Mouse (Mus musculus) c-Kit-positive CD71-positive TER-119-positive erythroid progenitor cells, embryonic 14.5 days (primary cell): ENCODE measurements around the gene A4galt.
"Not testable (repeated sequence)": the region's sequence is repeated elsewhere in the genome, so short reads cannot be mapped to it uniquely, and the experiment has no call there.

ENCODE experiments used
- DNase-seq: peaks from one replicate; pipeline ENCODE4 v3.0.0-alpha.2; 2013; ENCODE audit warnings: low spot score

The A4galt gene

DNA sequence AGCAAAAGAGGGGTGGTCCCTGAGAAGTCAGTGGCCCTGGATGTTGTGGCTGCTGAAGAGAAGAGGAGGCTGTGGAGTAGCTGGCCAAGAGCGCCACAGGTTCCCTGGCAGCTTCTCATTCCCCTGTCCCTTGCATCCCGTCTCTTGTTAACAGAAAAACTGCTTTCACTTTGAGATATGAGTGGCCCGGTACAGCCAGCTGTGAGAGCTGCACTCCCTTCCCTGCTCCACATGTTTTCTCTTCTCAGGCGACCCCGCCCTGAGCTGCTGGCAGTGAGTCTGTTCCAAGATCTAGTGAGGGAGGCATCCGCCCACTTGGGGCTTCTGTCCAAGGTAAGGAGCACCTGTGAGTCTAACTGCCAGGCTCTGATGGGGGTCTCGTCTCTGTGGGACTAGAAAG is 16.9 kb upstream of the A4galt start:
- not testable (repeated sequence) for DNase-seq

DNA sequence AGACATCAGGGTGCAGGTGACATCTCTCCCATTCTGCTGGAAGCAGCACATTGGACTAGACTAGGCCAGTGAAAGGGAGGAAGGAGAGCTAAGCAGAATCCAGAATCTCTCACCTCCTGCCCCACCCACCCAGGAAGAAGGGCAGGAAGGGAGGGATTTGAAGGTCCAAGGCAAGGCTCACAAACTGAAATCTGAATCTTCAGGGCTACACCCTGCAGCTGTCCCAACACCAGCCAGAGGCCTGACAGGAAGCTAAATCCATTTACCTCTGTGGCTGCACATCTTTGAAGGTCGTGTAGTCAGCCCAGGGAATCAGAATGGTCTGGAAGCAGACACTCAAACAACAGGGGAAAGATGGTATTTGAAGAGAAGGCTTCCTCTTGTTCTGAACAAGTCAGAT is 13.7 kb upstream of the A4galt start:
- DNase-seq = no peak

DNA sequence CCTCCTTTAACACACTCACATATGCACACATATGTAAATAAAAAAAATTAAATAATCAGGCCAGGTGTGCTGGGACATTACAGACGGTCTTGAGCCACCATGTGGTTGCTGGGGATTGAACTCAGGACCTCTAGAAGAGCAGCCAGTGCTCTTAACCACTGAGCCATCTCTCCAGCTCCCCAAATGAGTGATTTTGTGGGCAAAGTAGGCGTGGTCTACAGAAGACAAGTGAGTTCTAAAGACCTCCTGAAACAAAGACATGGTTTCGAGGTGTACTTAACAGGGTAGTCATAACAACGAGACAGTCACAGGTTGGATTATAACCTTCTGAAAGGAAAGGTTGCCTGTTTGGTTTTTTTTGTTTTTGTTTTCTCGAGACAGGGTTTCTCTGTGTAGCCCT is 11.8 kb upstream of the A4galt start:
- DNase-seq = no peak

- no peak for DNase-seq
Measured at GRCm38 (mm10) chr15:83257906-83258305, 6.3 kb upstream of the A4galt start.

GRCm38 (mm10) chr15:83256491-83256890 is 4.9 kb upstream of the A4galt start:
- DNase-seq = no peak

GRCm38 (mm10) chr15:83255944-83256343 is 4.4 kb upstream of the A4galt start:
- no peak for DNase-seq

GRCm38 (mm10) chr15:83255191-83255782 is 3.7 kb upstream of the A4galt start:
- DNase-seq = no peak

DNA sequence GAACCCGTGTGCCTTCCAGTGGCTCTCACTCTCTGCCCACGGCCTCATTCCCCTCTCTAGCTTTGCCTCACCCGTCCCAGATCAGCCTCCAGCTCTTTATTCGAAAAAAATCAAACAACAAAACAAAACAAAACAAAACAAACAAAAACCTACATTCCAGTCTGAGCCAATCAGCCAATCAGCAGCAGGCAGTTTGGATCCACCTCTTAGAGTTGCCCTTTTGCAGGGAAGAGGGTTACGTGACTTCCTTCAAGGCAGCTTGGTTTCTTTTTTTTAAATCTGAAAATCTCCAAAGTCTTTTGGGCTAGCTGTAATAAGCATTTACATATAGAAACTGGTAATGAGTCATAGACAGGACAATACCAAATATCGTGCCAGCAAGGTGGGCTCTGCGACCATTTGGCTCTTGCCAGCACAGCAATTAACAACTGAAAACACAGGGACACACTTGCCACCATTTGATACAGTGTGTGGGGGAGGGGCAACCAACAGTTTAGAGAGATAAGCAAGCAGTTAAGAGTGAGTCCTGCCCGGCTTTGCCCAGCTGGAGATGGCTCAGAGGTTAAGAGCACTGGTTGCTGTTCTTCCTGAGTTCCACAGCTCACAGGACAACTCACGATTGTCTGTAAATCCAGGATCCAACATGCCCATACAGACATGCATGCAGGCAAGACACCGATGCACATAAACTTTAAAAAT is 2.9 kb upstream of the A4galt start:
- peak; percentile 30 for DNase-seq

- DNase-seq = no peak
Measured at GRCm38 (mm10) chr15:83252060-83252459, 486 bp upstream of the A4galt start.

DNA sequence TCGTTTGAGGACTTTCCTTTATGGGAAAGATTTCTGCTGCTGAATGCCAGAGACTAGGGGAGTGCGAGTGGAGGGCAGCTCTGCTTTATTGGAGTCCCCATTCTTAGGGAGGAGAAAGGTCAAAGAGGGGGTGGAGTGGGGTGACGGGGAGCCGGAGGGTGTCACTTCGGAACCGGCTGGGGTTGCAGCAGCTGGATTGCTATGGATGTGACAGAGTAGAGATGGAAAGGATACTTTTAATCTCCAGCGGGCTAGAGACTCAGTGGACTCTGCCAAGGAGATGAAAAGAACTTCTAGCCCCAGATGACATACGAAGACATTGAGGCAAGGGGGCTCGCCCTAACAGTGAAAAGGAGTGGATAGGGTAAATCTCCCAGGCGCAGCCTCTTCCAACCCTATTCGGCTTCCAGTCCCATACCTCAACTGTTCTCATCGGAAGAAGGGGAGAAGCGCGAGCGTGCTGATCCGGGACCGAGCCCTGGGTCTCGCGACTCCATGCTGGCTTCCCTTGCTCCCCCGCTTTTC is 861 bp downstream of the A4galt start:
- no peak for DNase-seq

DNA sequence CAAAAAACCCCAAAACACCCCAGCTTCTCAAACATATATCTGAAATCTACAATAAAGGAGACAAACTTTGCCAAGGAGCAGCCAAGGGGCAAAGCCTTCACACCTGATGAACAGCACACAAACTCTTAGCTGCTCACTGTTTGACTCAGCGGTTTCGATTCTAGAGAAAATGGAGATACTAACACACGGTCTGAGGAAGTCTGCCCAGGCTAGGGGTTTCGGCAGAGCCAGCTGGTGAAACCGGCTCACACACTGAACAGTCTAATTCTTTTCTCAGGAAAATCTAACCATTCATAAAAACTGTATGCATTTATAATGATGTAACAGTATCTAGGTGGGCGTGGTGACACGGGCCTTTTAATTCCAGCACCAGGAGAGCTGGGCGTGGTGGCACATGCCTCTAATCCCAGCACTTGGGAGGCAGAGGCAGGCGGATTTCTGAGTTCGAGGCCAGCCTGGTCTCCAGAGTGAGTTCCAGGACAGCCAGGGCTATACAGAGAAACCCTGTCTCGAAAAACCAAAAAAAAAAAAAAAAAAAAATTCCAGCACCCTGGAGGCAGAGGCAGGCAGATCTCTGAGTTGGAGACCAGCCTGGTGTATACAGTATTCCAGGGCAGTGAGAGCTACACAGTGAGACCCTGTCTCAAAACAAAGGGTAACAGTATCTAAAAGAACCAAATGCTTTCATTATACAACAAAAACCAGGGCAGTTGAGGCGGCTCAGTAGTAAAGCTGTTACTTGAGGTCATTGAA is 1.9 kb downstream of the A4galt start:
- DNase-seq = no peak

DNA sequence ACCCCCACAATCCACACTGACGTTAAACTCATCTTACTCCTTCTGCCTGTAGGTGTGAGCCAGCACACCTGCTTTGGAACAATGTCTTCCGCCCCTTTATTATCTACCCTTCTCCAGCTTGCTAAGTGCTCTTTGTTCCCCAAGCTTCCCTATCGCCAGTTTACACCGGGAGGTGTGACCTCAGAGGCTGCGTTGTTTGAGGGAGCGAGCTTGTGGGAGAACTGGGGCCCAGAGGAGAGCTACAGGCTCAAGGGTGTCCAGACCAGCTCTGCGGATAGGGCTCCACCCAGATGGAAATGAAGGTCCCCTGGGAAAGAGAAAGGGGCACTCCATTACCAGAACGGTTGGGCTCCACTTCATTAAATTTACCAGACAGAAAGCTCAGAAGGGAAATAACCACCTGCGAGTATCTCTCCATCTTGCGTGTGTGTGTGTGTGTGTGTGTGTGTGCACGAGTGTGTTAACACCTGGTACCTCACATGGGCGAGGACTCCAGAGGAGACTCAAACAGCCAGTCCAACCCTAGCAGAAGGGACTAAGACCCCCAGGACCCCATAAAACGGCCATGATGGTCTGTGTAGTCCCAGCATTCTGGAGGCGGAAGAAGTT is 3.2 kb downstream of the A4galt start:
- DNase-seq = no peak

GRCm38 (mm10) chr15:83244371-83244770 is 7.2 kb downstream of the A4galt start:
- no peak for DNase-seq

DNA sequence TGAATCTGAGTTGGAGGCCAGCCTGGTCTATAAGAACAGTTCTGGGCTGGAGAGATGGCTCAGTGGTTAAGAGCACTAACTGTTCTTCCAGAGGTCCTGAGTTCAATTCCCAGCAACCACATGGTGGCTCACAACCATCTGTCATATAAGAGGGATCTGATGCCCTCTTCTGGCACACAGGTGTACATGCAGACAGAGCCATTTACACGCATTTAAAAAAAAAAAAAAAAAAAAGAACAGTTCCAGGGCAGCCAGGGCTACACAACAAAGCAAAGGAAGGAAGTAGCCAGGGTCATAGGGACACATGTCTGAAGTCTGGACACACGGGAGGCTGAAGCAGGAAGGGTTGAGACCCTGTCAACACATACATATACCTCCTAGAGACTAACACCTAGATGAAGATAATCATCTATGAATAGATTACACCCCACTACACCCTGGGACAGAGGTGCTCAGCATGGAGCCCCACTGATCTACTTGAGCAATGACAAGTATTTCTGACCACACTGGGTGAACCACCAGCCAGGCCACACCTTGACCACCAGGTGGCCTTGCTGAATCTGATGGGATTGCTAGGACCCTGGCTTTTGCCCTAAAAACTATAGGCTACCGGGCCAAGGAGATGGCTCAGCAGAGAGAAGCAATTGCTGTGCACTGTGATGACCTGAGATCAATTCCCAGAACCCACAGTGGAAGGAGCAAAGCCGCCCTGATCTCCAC is 9.5 kb downstream of the A4galt start:
- no peak for DNase-seq

DNA sequence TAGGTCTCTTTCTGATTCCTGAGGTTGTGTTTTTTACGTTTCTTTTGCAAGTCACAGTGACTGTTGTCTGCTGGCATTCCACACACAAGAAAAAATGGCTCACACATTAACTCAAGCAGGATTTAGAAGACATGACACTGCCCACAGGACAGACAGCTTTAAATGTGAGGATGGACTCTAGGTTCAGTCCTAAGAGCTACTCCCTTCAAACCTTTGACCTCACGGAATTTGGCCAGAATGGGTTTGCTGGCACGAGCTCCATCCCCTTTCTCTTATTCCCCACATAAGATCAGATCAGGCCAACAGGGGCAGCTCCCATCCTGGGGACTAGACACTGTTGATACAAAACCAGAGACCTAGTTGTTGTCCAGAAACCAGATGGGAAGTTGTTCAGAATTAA is 10.1 kb downstream of the A4galt start:
- no peak for DNase-seq

- DNase-seq = no peak
Measured at GRCm38 (mm10) chr15:83237460-83238243, 13.9 kb downstream of the A4galt start.

- no peak for DNase-seq
Measured at GRCm38 (mm10) chr15:83236824-83237223, 14.8 kb downstream of the A4galt start.

DNA sequence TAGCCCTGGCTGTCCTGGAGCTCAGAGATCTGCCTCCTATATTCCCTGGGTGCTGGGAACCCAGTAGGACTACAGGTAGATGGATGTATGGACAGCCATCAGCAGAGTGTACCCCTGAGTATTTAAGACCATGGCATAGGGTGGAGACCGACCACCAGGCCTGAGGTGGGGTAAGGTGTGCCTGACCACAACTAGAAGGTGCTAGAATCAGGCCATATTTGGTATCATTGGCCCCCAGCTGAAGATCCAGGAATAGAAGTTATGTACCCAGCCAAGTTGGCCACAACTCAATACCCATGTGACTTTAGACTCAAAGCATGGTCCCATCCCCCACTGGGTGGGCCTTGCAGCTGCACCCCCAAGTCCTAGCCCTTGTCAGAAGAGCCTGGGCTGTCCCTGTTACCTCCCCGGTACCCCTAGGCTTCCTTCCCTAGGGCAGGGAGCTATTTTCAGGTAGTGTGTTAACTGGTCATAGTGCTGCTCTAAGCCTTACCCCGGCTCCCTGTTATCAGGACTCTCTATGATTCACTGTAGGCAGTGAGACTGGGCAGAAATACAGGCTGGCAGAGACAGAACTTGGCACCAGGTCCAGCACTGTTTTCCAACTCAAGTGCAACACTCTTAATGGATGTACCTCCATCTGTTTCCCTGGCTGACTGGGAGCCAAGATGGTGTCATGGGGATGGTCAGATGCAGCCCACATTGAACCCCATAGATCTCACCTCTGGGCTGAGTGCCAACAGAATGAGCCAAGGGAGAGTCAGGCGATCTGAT is 18.2 kb downstream of the A4galt start:
- no peak for DNase-seq

DNA sequence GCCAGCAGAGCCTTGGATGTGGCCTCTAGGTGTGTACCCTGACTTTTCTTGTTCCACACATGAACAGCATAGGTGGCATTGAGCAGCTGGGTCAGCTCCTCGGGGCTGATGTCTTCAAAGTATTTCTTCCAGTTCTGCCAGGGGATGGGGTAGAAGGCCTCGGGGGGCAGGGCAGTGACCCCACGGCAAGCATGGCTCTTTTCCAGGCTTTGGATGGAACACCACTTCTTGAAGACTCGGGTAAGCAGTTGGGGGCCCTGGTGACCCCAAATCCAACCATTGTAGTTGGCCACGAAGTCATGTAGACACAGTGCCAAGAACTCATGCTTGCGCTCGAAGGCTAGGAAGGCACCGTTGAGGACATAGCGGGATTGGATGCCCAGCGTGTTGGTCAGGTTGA is 24.0 kb downstream of the A4galt start:
- DNase-seq = no peak

GRCm38 (mm10) chr15:83226871-83227270 is 24.7 kb downstream of the A4galt start:
- DNase-seq = no peak
